Comparison of ENCODE assay signal across 11 mouse cellular contexts in the genomic region with DNA sequence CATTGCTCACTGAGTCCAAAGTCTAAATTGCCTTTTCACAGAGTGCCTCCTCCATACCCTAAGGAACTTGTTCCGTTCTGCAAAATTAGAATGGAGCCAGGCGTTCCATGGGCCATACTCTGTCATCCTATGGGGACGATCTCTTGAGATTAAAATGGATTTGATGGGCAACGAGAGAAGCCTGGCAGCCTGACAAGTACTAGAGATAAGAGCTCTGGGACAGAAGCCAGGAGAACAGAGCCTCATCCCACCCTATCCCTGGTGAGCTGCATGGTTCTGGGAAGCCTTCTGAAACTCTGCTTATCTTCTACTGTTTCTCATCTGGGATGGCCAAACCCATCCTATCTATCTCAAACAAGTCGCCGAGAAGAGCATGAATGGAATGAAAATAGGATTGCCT.
DNase-seq lines count a peak whose midpoint lies in the region; ATAC-seq and TF ChIP-seq lines count a peak whose summit lies in the region.
"Had no signal": no experiment of that assay in that cellular context is flagged by ENCODE, and none has a peak within 500 bp of the region (broad histone marks: within the 10 kb centered on the region; RNA-seq: fewer than 3 reads in every experiment).

No protein-coding gene starts in this region.

- no peak overlapping the region for H3K4me3 ChIP-seq in kidney, postnatal 0 days (replicated peaks; ENCODE audit: low read depth, low read length)
- H3K4me3 ChIP-seq in heart, embryonic 11.5 days (ENCODE audit: low read depth, low read length): no peak overlapping the region
- no peak overlapping the region for H3K4me3 ChIP-seq in lung, postnatal 0 days (ENCODE audit: low read depth, low read length)
- no peak overlapping the region for H3K4me3 ChIP-seq in forebrain, embryonic 15.5 days
- H3K4me3 ChIP-seq: stomach, embryonic 15.5 days had no signal

- no peaks in the 10 kb centered on the region for H3K27me3 ChIP-seq in kidney, postnatal 0 days (ENCODE audit: insufficient read depth, low read length)
- no peaks in the 10 kb centered on the region for H3K27me3 ChIP-seq in heart, embryonic 11.5 days (ENCODE audit: control insufficient read depth, insufficient read depth, low read length)
- no peaks in the 10 kb centered on the region for H3K27me3 ChIP-seq in lung, postnatal 0 days (replicated peaks; ENCODE audit: insufficient read depth, low read length)
- H3K27me3 ChIP-seq in forebrain, embryonic 15.5 days: no peaks in the 10 kb centered on the region
- H3K27me3 ChIP-seq: stomach, embryonic 15.5 days had no signal

- WGBS in kidney, postnatal 0 days: 70% methylated on average over 6 of the region's 6 CpGs
- WGBS in heart, embryonic 11.5 days (ENCODE audit: insufficient replicate concordance): 13% methylated on average over 6 of the region's 6 CpGs
- WGBS in lung, postnatal 0 days: 20% methylated on average over 6 of the region's 6 CpGs
- WGBS in forebrain, embryonic 15.5 days: 80% methylated on average over 6 of the region's 6 CpGs

- no peaks in the 10 kb centered on the region for H3K36me3 ChIP-seq in kidney, postnatal 0 days (ENCODE audit: insufficient read depth, low read length)
- no peaks in the 10 kb centered on the region for H3K36me3 ChIP-seq in heart, embryonic 11.5 days (ENCODE audit: control insufficient read depth, insufficient read depth, low read length)
- H3K36me3 ChIP-seq in lung, postnatal 0 days (ENCODE audit: insufficient read depth, low read length): no peaks in the 10 kb centered on the region
- no peaks in the 10 kb centered on the region for H3K36me3 ChIP-seq in forebrain, embryonic 15.5 days
- H3K36me3 ChIP-seq: stomach, embryonic 15.5 days had no signal

- ATAC-seq in kidney, postnatal 0 days (replicated peaks; ENCODE audit: low FRiP score, low read depth): no peak
- no peak; the same call in 1 of the 2 replicates for ATAC-seq in heart, embryonic 11.5 days (replicated peaks; ENCODE audit: insufficient number of reproducible peaks, low FRiP score, low TSS enrichment)
- ATAC-seq in lung, postnatal 0 days: peak; percentile 25; the same call in 1 of the 2 replicates
- ATAC-seq in erythroid progenitor cell, adult 5-6 weeks (replicated peaks; ENCODE audit: low FRiP score, poor library complexity, severe bottlenecking): no peak
- no peak for ATAC-seq in forebrain, embryonic 15.5 days (replicated peaks)
- ATAC-seq: forebrain, postnatal 0 days had no signal

- H3K4me1 ChIP-seq in kidney, postnatal 0 days (replicated peaks; ENCODE audit: insufficient read depth, low read length): no peaks in the 10 kb centered on the region
- peaks cover 8% of the 10 kb centered on the region for H3K4me1 ChIP-seq in heart, embryonic 11.5 days (ENCODE audit: control insufficient read depth, insufficient read depth, low read length)
- 0 out of 2 replicates have a peak, but pooled peaks cover 4% of the 10 kb centered on the region for H3K4me1 ChIP-seq in lung, postnatal 0 days (ENCODE audit: insufficient read depth, low read depth, low read length)
- H3K4me1 ChIP-seq in forebrain, embryonic 15.5 days: peaks cover 8% of the 10 kb centered on the region; the same call in 1 of the 2 replicates
- H3K4me1 ChIP-seq: stomach, embryonic 15.5 days had no signal

- TF ChIP-seq EP300 in lung, postnatal 0 days (IDR thresholded peaks at IDR 0.05): no peak

- peak; percentile 9 for DNase-seq in kidney, postnatal 0 days (ENCODE audit: low spot score)
- DNase-seq in kidney, adult 8-10 months: no peak
- DNase-seq in adrenal gland, adult 2 months: peak; percentile 51
- peak; percentile 49 for DNase-seq in lung, postnatal 0 days (ENCODE audit: low spot score)
- DNase-seq: forebrain, postnatal 0 days; retina, postnatal 1 day had no signal

- H3K27ac ChIP-seq in kidney, postnatal 0 days: no peak overlapping the region
- H3K27ac ChIP-seq in heart, embryonic 11.5 days (ENCODE audit: low read depth, low read length): no peak overlapping the region
- no peak overlapping the region for H3K27ac ChIP-seq in lung, postnatal 0 days (ENCODE audit: low read length)
- H3K27ac ChIP-seq in forebrain, embryonic 15.5 days (replicated peaks): no peak overlapping the region
- H3K27ac ChIP-seq: liver, embryonic 14.5 days; stomach, embryonic 15.5 days had no signal

- H3K9me3 ChIP-seq in kidney, postnatal 0 days (replicated peaks; ENCODE audit: low read length): no peaks in the 10 kb centered on the region
- no peaks in the 10 kb centered on the region for H3K9me3 ChIP-seq in heart, embryonic 11.5 days (replicated peaks; ENCODE audit: control insufficient read depth, low read length)
- H3K9me3 ChIP-seq in lung, postnatal 0 days (ENCODE audit: low read length): no peaks in the 10 kb centered on the region
- H3K9me3 ChIP-seq in forebrain, embryonic 15.5 days: no peaks in the 10 kb centered on the region
- H3K9me3 ChIP-seq: stomach, embryonic 15.5 days had no signal

- no peak overlapping the region for H3K9ac ChIP-seq in kidney, postnatal 0 days (ENCODE audit: low read depth, low read length)
- H3K9ac ChIP-seq in heart, embryonic 11.5 days (ENCODE audit: low read depth, low read length): no peak overlapping the region
- no peak overlapping the region for H3K9ac ChIP-seq in lung, postnatal 0 days (replicated peaks; ENCODE audit: low read depth)
- H3K9ac ChIP-seq in forebrain, embryonic 15.5 days (replicated peaks): no peak overlapping the region
- H3K9ac ChIP-seq: forebrain, postnatal 0 days; liver, embryonic 14.5 days; stomach, embryonic 15.5 days had no signal

- no peak overlapping the region for H3K4me2 ChIP-seq in kidney, postnatal 0 days (ENCODE audit: low read length)
- H3K4me2 ChIP-seq in heart, embryonic 11.5 days: peak overlapping the region; percentile 2; the same call in 1 of the 2 replicates
- no peak overlapping the region for H3K4me2 ChIP-seq in lung, postnatal 0 days (replicated peaks; ENCODE audit: low read depth, low read length)
- H3K4me2 ChIP-seq in forebrain, embryonic 15.5 days (replicated peaks): no peak overlapping the region
- H3K4me2 ChIP-seq: stomach, embryonic 15.5 days had no signal

- TF ChIP-seq CTCF in kidney, postnatal 0 days (IDR thresholded peaks at IDR 0.05; ENCODE audit: low read depth): no peak
- TF ChIP-seq CTCF in lung, postnatal 0 days (IDR thresholded peaks at IDR 0.05): no peak

Comparison
In these comparisons a context has a peak if more than half of its experiments do, and no peak if none do; other contexts are left out.
1. DNase-seq: peak in kidney, postnatal 0 days (single experiment), adrenal gland, adult 2 months (single experiment) and lung, postnatal 0 days (single experiment); none in kidney, adult 8-10 months (0 of 2).